In the genomic region with DNA sequence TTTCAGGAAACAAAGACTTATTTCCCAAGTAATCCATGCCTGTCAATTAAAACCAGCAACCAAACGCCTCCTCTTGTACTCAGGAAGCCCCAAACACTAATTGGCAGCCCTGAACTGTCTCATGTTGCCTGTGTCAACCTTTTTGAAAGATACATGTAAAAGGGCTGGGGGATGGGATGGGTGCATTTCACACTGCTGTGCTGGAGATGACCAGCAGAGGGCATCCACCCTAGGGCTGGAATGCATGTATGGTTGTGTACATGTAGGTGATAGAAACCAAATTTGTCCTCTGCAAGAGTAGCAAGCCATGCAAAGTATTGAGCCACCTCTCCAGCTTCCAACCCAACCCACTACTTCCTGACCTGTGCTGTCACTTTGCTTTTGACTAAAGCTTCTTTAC, we compare ENCODE assay signal across 9 mouse cellular contexts. TPM values are rescaled to one million over a fixed set of nuclear protein-coding genes. Genes with fewer than 3 reads are reported as not detected.
DNase-seq lines count a peak whose midpoint lies in the region; ATAC-seq and TF ChIP-seq lines count a peak whose summit lies in the region.
"Had no signal": no experiment of that assay in that cellular context is flagged by ENCODE, and none has a peak within 500 bp of the region (broad histone marks: within the 10 kb centered on the region; RNA-seq: fewer than 3 reads in every experiment).

No protein-coding gene starts in this region.

- no peaks in the 10 kb centered on the region for H3K27me3 ChIP-seq in forebrain, embryonic 14.5 days (replicated peaks; ENCODE audit: control insufficient read depth, insufficient read depth, low read length)
- no peaks in the 10 kb centered on the region for H3K27me3 ChIP-seq in forebrain, embryonic 13.5 days
- H3K27me3 ChIP-seq in spleen, adult 2 months (ENCODE audit: control insufficient read depth, insufficient read depth, low read length): no peaks in the 10 kb centered on the region

- ATAC-seq in forebrain, embryonic 14.5 days: no peak
- ATAC-seq in forebrain, embryonic 13.5 days: no peak

- no peaks in the 10 kb centered on the region for H3K9me3 ChIP-seq in forebrain, embryonic 14.5 days (replicated peaks; ENCODE audit: control insufficient read depth, low read length)
- H3K9me3 ChIP-seq in forebrain, embryonic 13.5 days (replicated peaks): no peaks in the 10 kb centered on the region

- no peaks in the 10 kb centered on the region for H3K36me3 ChIP-seq in forebrain, embryonic 14.5 days (ENCODE audit: control insufficient read depth, insufficient read depth, low read length)
- H3K36me3 ChIP-seq in forebrain, embryonic 13.5 days (ENCODE audit: poor library complexity, severe bottlenecking): no peaks in the 10 kb centered on the region
- H3K36me3 ChIP-seq in spleen, adult 2 months (ENCODE audit: control insufficient read depth, insufficient read depth, low read length): no peaks in the 10 kb centered on the region

- no peak for TF ChIP-seq POLR2A in spleen, adult 2 months (IDR thresholded peaks at IDR 0.05; ENCODE audit: low read depth, low read length)

- H3K27ac ChIP-seq in forebrain, embryonic 14.5 days (ENCODE audit: low read depth, low read length): no peak overlapping the region
- no peak overlapping the region for H3K27ac ChIP-seq in forebrain, embryonic 13.5 days
- no peak overlapping the region for H3K27ac ChIP-seq in spleen, adult 2 months (ENCODE audit: insufficient read depth, low read length)
- H3K27ac ChIP-seq: macrophage had no signal

- H3K4me3 ChIP-seq in forebrain, embryonic 14.5 days (ENCODE audit: low read depth, low read length): no peak overlapping the region
- H3K4me3 ChIP-seq in forebrain, embryonic 13.5 days: no peak overlapping the region
- H3K4me3 ChIP-seq in spleen, adult 2 months (ENCODE audit: extremely low read depth, insufficient read depth, insufficient read length): no peak overlapping the region

- H3K4me1 ChIP-seq in forebrain, embryonic 14.5 days (ENCODE audit: control insufficient read depth, insufficient read depth, low read length): peaks cover 10% of the 10 kb centered on the region
- peaks cover 26% of the 10 kb centered on the region for H3K4me1 ChIP-seq in forebrain, embryonic 13.5 days
- peaks cover 5% of the 10 kb centered on the region for H3K4me1 ChIP-seq in spleen, adult 2 months (ENCODE audit: control insufficient read depth, insufficient read depth, insufficient read length)

- H3K4me2 ChIP-seq in forebrain, embryonic 14.5 days (ENCODE audit: low read length): no peak overlapping the region
- no peak overlapping the region for H3K4me2 ChIP-seq in forebrain, embryonic 13.5 days

- WGBS in forebrain, embryonic 14.5 days: 5% methylated on average over 1 of the region's 1 CpGs
- WGBS in forebrain, embryonic 13.5 days: 9% methylated on average over 1 of the region's 1 CpGs
- 8% methylated on average over 1 of the region's 1 CpGs for WGBS in spleen, adult 2 months

- H3K9ac ChIP-seq in forebrain, embryonic 14.5 days (ENCODE audit: low read length): no peak overlapping the region
- no peak overlapping the region for H3K9ac ChIP-seq in forebrain, embryonic 13.5 days

- TF ChIP-seq CTCF in spleen, adult 2 months (IDR thresholded peaks at IDR 0.05; ENCODE audit: extremely low read depth, insufficient read depth, insufficient read length, insufficient replicate concordance): peak; percentile 66; the same call in 1 of the 2 replicates

- peak; percentile 59 for DNase-seq in forebrain, embryonic 14.5 days (ENCODE audit: low spot score)
- DNase-seq in Muller cell, postnatal 12 days (ENCODE audit: inconsistent ontology term): peak; percentile 34
- DNase-seq in cerebellum, adult 9-10 months: peak; percentile 85
- DNase-seq in gastrocnemius, postnatal 10 days: peak; percentile 56
- peak; percentile 52 to 76 for DNase-seq in layer of hippocampus, adult 8-10 months (ENCODE audit: low spot score in 2 of 2)
- peak; percentile 72 for DNase-seq in lung, postnatal 25 days (ENCODE audit: low spot score)
- peak; percentile 67 to 77 for DNase-seq in spleen, adult 2 months (ENCODE audit: low read depth in 1 of 2, low spot score in 2 of 2)

RNA-seq across cellular contexts. Expression of gene Paxip1, which starts 2.4 kb away (rescaled TPM):
- 28.7 and 31.7 TPM in 2 replicates for polyA plus RNA-seq in forebrain, embryonic 14.5 days (2014; fragmentation: Nextera tagmentation; extraction: Ambion mirVana)
- 27.7 and 37.5 TPM in 2 replicates for polyA plus RNA-seq in forebrain, embryonic 13.5 days (2015; fragmentation: Nextera tagmentation; extraction: Ambion mirVana)
- total RNA-seq in gastrocnemius, postnatal 10 days (2021): 10 to 100 TPM; 12.5 to 21.0 TPM
- total RNA-seq in layer of hippocampus, adult 8-10 months (2022): 10 to 100 TPM; 43.9 to 48.1 (median 46.5) TPM
- 21.1 and 23.7 TPM in 2 replicates for polyA plus RNA-seq in spleen, adult 2 months (2012; rRNA removed)

RNA-seq across cellular contexts. Expression of gene Htr5a, which starts 48.0 kb away (rescaled TPM):
- polyA plus RNA-seq in forebrain, embryonic 14.5 days (2014; fragmentation: Nextera tagmentation; extraction: Ambion mirVana): 0.71 and 0.77 TPM in 2 replicates
- polyA plus RNA-seq in forebrain, embryonic 13.5 days (2015; fragmentation: Nextera tagmentation; extraction: Ambion mirVana): 0.21 and 0.50 TPM in 2 replicates
- total RNA-seq in gastrocnemius, postnatal 10 days (2021): under 1 TPM in 1 of 2 experiments, not detected in 1; 0.05 TPM
- 10 to 100 TPM in 1 of 4 experiments, 1 to 10 TPM in 3; 7.5 to 10.2 (median 8.7) TPM for total RNA-seq in layer of hippocampus, adult 8-10 months (2022)
- polyA plus RNA-seq in spleen, adult 2 months (2012; rRNA removed): not detected in 2 replicates
- polyA plus RNA-seq: macrophage had no signal

Comparison
In these comparisons a context has a peak if more than half of its experiments do, and no peak if none do; other contexts are left out.
1. DNase-seq: peak in every context shown above with its lines; median percentile 85 in cerebellum, adult 9-10 months; 72 in lung, postnatal 25 days; 72 in spleen, adult 2 months; 64 in layer of hippocampus, adult 8-10 months; 59 in forebrain, embryonic 14.5 days; 56 in gastrocnemius, postnatal 10 days; 34 in Muller cell, postnatal 12 days.